Mouse (Mus musculus): Measurements from ENCODE around the gene Ptprs. TPM values are rescaled to one million over a fixed set of nuclear protein-coding genes. Genes with fewer than 3 reads are reported as not detected.

Ptprs gene
- polyA plus RNA-seq, 1 experiment from 2014 or later: 76.1 TPM

DNA sequence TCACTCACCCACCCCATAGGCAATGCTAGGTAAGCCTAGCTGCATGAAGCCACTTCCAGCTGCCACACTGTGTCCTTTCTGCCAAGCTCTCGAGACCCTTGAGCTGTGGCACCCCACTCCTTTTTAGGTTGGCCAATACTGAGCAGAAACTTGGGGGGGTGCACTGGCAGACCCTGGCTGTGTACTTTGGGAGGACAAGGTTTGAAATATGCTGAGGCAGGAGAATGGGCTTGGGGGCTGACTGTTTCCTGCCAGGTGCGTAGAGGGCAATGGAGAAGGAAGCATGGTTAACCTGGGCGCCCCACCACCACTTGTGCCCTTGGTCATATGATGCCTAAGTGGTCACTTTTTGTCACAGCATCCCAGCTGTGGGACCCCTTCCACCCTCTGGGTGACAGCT, 31.5 kb downstream of the Ptprs start:
- 86% methylated on average over 3 of the region's 3 CpGs for WGBS

DNA sequence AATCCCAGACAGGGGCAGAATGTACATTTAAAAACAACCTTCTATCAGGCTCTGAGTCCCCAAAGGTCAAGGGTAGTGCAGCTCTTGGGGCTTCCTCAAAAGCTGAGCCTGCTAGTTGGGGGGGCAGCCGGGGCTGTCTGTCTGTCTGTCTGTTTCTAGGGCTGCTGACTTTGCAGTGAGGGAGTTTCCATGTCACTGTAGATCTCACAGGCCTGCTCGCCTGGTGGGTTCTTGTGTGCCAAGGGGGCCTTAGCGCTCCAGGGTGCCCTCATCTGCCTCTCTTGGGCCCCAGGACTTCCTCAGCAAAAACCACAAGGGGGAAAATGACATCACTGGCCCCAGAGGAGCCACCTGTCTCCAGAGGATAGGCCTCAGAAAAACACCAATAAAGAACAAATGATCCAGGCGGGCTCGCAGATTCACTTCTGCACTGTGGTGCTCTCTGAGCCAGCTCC, 32.9 kb downstream of the Ptprs start:
- Histone ChIP-seq H3K27me3 (ENCODE audit: insufficient read depth, low read length) (no peaks in the 10 kb centered on the region), H3K9me3 (ENCODE audit: low read length) (no peaks in the 10 kb centered on the region), H3K4me3 (ENCODE audit: low read length) (no peak overlapping the region), H3K4me1 (ENCODE audit: insufficient read depth, low read length) (no peaks in the 10 kb centered on the region), H3K9ac (replicated peaks; ENCODE audit: low read length) (no peak overlapping the region), H3K4me2 (replicated peaks; ENCODE audit: low read depth, low read length) (no peak overlapping the region), H3K36me3 (ENCODE audit: insufficient read depth, low read length) (peaks cover 54% of the 10 kb centered on the region), H3K27ac (ENCODE audit: low read length) (no peak overlapping the region)
- ATAC-seq (ENCODE audit: low FRiP score, low TSS enrichment): no peak
- 80% methylated on average over 5 of the region's 5 CpGs for WGBS

More for the DNA sequence above, 31.5 kb downstream of the Ptprs start:
- Histone ChIP-seq H3K36me3 (ENCODE audit: insufficient read depth, low read length) (peaks cover 68% of the 10 kb centered on the region), H3K27ac (ENCODE audit: low read length) (no peak overlapping the region), H3K9ac (replicated peaks; ENCODE audit: low read length) (no peak overlapping the region), H3K4me2 (replicated peaks; ENCODE audit: low read depth, low read length) (no peak overlapping the region), H3K4me3 (ENCODE audit: low read length) (no peak overlapping the region), H3K4me1 (ENCODE audit: insufficient read depth, low read length) (no peaks in the 10 kb centered on the region), H3K9me3 (ENCODE audit: low read length) (no peaks in the 10 kb centered on the region), H3K27me3 (ENCODE audit: insufficient read depth, low read length) (no peaks in the 10 kb centered on the region)
- ATAC-seq (ENCODE audit: low FRiP score, low TSS enrichment): no peak

DNA sequence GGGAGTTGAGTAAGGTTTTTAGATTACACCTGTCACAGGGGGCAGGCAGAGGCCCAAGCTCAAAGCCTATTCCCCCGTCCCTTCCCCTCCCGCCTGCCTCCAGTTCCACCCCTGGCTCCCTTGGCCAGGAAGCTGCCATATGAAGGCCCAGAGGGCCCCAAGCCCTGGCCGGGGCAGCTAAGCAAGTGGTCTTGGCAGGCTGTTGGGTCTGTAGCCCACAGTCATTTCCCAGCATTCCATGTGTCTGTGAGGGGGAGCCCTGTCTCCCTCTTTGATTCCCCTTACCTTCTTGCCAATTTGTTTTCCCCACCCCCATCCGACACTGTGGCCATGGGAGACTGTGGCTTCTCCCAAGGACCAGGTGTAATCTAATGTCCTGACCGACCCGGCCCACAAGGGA, 34.0 kb downstream of the Ptprs start:
- no peaks in the 10 kb centered on the region; the same call in 1 of the 2 replicates for H3K9me3 ChIP-seq (ENCODE audit: low read length)
- peaks cover 53% of the 10 kb centered on the region for H3K36me3 ChIP-seq (ENCODE audit: insufficient read depth, low read length)
- no peak overlapping the region for H3K4me2 ChIP-seq (replicated peaks; ENCODE audit: low read depth, low read length)
- no peak overlapping the region for H3K9ac ChIP-seq (replicated peaks; ENCODE audit: low read length)
- 88% methylated on average over 6 of the region's 6 CpGs for WGBS
- no peaks in the 10 kb centered on the region for H3K27me3 ChIP-seq (ENCODE audit: insufficient read depth, low read length)
- H3K4me1 ChIP-seq (ENCODE audit: insufficient read depth, low read length): no peaks in the 10 kb centered on the region
- ATAC-seq (ENCODE audit: low FRiP score, low TSS enrichment): no peak
- no peak overlapping the region for H3K27ac ChIP-seq (ENCODE audit: low read length)
- no peak overlapping the region for H3K4me3 ChIP-seq (ENCODE audit: low read length)

DNA sequence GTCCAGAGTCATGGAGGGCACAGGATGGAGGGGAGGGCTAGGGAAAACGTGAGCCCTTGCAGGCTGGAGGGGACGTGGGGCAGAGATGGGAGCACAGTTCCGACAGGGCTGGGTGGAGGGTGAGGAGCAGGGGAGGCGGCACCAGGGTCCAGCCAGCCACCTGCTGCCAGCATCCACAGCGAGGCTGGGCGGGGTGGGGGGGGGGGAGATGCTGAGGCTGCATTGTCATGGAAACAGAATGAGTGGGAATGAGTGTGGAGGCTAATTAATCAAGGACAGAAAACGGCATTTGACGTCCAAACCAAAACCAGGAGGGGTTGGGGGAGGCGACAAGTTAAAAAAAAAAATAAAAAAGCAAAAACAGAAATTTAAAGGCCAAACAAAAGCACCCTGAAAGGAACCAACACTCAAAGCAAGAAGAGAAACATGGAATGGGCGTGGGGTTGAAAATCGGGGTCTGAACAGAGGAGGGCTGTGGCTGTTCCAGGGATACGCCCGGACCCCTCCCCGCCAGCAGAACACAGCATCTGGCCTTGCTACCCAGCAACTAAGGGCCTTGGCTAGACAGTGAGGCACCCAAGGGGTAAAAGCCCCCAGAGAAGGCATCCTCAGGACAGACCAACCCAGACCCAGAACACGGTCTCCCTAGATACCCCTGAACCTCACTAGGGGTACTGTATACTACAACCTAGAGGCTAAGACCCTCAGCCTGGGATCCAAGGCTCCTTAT, 36.4 kb downstream of the Ptprs start:
- no peak overlapping the region for H3K4me3 ChIP-seq (ENCODE audit: low read length)
- peaks cover 7% of the 10 kb centered on the region for H3K9me3 ChIP-seq (ENCODE audit: low read length)
- ATAC-seq (ENCODE audit: low FRiP score, low TSS enrichment): no peak
- H3K9ac ChIP-seq (replicated peaks; ENCODE audit: low read length): no peak overlapping the region
- H3K4me2 ChIP-seq (replicated peaks; ENCODE audit: low read depth, low read length): no peak overlapping the region
- no peaks in the 10 kb centered on the region for H3K27me3 ChIP-seq (ENCODE audit: insufficient read depth, low read length)
- no peak overlapping the region for H3K27ac ChIP-seq (ENCODE audit: low read length)
- no peaks in the 10 kb centered on the region for H3K4me1 ChIP-seq (ENCODE audit: insufficient read depth, low read length)
- peaks cover 58% of the 10 kb centered on the region for H3K36me3 ChIP-seq (ENCODE audit: insufficient read depth, low read length)
- 81% methylated on average over 15 of the region's 15 CpGs for WGBS

DNA sequence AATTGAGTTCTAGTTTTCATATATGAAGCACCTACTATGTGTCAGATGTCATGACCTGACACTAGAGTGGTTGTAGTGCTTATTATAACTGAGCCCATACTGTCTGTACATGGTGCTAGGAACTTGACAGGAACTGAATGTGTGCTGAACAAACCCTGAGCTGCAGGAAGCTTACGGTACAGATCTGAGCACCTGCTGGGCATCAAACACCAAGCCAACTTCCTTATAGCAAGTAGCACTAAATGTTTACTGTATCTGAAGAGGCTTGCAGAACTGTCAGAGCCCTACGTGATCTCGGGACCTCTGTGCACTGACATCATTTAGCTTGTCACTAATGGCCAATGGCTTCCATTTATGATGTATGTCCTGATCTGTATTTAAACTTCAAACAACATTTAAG, 44.7 kb downstream of the Ptprs start:
- no peak overlapping the region for H3K9ac ChIP-seq (replicated peaks; ENCODE audit: low read length)
- ATAC-seq (ENCODE audit: low FRiP score, low TSS enrichment): no peak

DNA sequence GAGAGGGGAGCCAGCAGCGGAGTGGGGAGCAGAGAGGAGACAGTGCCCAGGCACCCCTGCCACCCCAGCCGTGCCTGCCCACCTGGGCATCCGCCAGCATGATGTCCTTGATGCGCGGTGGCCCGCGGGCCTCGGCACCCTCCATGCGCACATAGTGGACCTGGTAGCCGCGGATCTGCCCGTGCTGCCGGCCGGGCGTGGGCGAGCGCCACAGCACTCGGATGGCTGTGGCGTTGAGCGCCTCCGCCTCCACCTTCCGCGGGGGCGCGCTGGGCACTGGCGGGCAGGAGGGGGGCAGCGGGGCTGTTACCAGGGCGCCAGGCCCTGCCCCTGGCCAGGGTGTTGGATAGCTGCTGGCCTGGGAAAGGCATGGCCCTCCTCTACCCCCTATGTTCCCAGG, 48.4 kb downstream of the Ptprs start:
- Histone ChIP-seq H3K4me2 (replicated peaks; ENCODE audit: low read depth, low read length) (no peak overlapping the region), H3K4me1 (ENCODE audit: insufficient read depth, low read length) (peaks cover 10% of the 10 kb centered on the region), H3K9ac (replicated peaks; ENCODE audit: low read length) (no peak overlapping the region), H3K4me3 (ENCODE audit: low read length) (no peak overlapping the region), H3K27me3 (ENCODE audit: insufficient read depth, low read length) (no peaks in the 10 kb centered on the region), H3K9me3 (ENCODE audit: low read length) (no peaks in the 10 kb centered on the region), H3K27ac (ENCODE audit: low read length) (no peak overlapping the region), H3K36me3 (ENCODE audit: insufficient read depth, low read length) (peaks cover 41% of the 10 kb centered on the region)
- no peak for ATAC-seq (ENCODE audit: low FRiP score, low TSS enrichment)
- 85% methylated on average over 18 of the region's 28 CpGs for WGBS

More for the DNA sequence above, 44.7 kb downstream of the Ptprs start:
- H3K27ac ChIP-seq (ENCODE audit: low read length): no peak overlapping the region
- H3K9me3 ChIP-seq (ENCODE audit: low read length): no peaks in the 10 kb centered on the region; the same call in 1 of the 2 replicates
- no peak overlapping the region for H3K4me2 ChIP-seq (replicated peaks; ENCODE audit: low read depth, low read length)
- H3K27me3 ChIP-seq (ENCODE audit: insufficient read depth, low read length): no peaks in the 10 kb centered on the region
- WGBS: 91% methylated on average over 3 of the region's 3 CpGs
- H3K4me1 ChIP-seq (ENCODE audit: insufficient read depth, low read length): no peaks in the 10 kb centered on the region
- peaks cover 53% of the 10 kb centered on the region for H3K36me3 ChIP-seq (ENCODE audit: insufficient read depth, low read length)
- H3K4me3 ChIP-seq (ENCODE audit: low read length): no peak overlapping the region

DNA sequence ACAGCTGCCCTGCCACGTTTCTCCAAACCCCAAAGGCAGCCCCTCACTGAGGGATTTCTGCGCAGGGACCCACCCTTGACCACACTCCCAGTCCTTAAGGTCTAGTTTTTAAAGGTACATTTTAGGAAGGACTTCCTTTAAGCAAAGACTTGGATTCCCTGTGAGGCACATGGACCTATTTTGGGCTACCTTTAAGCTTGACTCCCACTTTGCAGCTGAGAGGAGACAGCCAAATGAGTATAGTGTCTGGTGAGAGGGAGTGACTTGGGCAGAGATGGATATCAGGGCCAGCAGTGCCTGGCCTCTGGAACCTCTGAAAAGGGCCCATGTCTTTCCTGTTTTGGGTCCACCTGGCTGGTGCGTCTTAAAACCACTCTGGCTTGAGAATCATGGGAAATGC, 50.3 kb downstream of the Ptprs start:
- peak overlapping the region; percentile 76 for H3K9ac ChIP-seq (replicated peaks; ENCODE audit: low read length)
- H3K9me3 ChIP-seq (ENCODE audit: low read length): no peaks in the 10 kb centered on the region
- peak overlapping the region; percentile 96 for H3K4me2 ChIP-seq (replicated peaks; ENCODE audit: low read depth, low read length)
- H3K4me1 ChIP-seq (ENCODE audit: insufficient read depth, low read length): peaks cover 10% of the 10 kb centered on the region
- no peaks in the 10 kb centered on the region for H3K27me3 ChIP-seq (ENCODE audit: insufficient read depth, low read length)
- peaks cover 49% of the 10 kb centered on the region for H3K36me3 ChIP-seq (ENCODE audit: insufficient read depth, low read length)
- ATAC-seq (ENCODE audit: low FRiP score, low TSS enrichment): no peak
- H3K27ac ChIP-seq (ENCODE audit: low read length): peak overlapping the region; percentile 61; the same call in 1 of the 2 replicates
- H3K4me3 ChIP-seq (ENCODE audit: low read length): peak overlapping the region; percentile 53
- 28% methylated on average over 3 of the region's 3 CpGs for WGBS

DNA sequence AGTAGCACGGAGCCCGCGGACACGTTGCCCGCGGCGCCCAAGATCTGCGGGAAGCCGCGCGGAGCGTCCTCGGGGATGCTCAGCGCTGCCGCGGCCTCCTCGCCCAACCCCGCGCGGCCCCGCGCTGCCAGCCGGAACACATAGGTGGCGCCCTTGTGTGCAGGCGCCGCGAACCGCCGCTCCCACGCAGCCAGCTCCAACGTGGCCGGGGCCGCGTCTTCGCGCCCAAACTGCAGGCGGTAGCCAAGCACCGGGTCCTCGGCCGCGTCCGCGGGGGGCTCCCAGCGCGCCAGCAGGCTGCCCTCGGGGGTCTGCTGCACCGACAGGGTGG, 50.7 kb downstream of the Ptprs start:
- Histone ChIP-seq H3K4me1 (ENCODE audit: insufficient read depth, low read length) (peaks cover 10% of the 10 kb centered on the region), H3K4me3 (ENCODE audit: low read length) (peak overlapping the region; percentile 53), H3K9me3 (ENCODE audit: low read length) (no peaks in the 10 kb centered on the region), H3K27me3 (ENCODE audit: insufficient read depth, low read length) (no peaks in the 10 kb centered on the region), H3K4me2 (replicated peaks; ENCODE audit: low read depth, low read length) (peak overlapping the region; percentile 96), H3K27ac (ENCODE audit: low read length) (peak overlapping the region; percentile 72), H3K9ac (replicated peaks; ENCODE audit: low read length) (peak overlapping the region; percentile 76), H3K36me3 (ENCODE audit: insufficient read depth, low read length) (peaks cover 53% of the 10 kb centered on the region)
- under 1% methylated on average over 47 of the region's 47 CpGs for WGBS
- peak; percentile 72 for ATAC-seq (ENCODE audit: low FRiP score, low TSS enrichment)

DNA sequence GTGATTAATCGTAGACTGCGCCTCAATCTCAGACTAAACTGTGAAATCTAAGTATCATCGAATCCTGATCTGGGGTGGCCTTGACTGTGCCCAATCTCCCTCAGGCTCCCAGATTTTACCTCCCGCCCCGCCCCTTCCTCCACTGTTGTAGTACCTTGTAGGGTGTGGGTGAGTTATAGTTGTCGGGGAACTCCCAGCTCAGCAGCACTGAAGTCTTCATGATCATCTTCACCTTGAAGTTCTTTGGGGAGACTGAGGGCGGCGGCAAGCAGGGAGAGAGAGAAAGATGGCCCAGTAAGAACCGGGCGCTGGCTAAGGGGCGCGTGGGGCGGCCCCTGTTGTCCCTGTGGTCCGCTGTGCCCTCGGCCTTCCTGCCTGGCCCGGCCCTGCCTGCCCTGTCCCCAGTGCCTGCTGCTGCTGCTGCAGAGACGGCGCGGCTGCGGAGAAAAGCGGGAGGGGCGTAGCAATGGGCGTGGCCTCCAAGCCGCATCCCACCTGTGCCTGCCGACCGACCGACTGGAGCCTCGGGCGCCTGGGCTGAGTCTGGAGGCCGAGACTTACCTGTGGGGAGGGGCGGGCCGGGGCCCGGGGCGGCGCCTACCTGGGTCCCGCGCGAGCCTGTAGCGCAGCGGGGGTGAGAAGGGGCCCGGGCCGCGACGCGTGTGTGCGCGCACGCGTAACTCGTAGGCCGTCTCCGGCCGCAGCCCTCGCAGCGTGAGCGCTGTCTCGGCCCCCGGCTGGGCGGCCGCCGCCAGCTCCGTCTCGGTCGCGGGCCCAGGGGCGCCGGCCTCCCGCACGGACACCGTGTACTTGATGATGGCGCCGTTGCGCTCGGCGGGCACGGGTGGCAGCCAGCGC, 51.3 kb downstream of the Ptprs start:
- Histone ChIP-seq H3K9ac (replicated peaks; ENCODE audit: low read length) (peak overlapping the region; percentile 76), H3K9me3 (ENCODE audit: low read length) (no peaks in the 10 kb centered on the region), H3K4me3 (ENCODE audit: low read length) (peak overlapping the region; percentile 53), H3K36me3 (ENCODE audit: insufficient read depth, low read length) (peaks cover 59% of the 10 kb centered on the region), H3K27me3 (ENCODE audit: insufficient read depth, low read length) (no peaks in the 10 kb centered on the region), H3K4me2 (replicated peaks; ENCODE audit: low read depth, low read length) (peak overlapping the region; percentile 96), H3K4me1 (ENCODE audit: insufficient read depth, low read length) (peaks cover 10% of the 10 kb centered on the region), H3K27ac (ENCODE audit: low read length) (peak overlapping the region; percentile 72)
- ATAC-seq (ENCODE audit: low FRiP score, low TSS enrichment): peak; percentile 83
- WGBS: 16% methylated on average over 65 of the region's 77 CpGs

DNA sequence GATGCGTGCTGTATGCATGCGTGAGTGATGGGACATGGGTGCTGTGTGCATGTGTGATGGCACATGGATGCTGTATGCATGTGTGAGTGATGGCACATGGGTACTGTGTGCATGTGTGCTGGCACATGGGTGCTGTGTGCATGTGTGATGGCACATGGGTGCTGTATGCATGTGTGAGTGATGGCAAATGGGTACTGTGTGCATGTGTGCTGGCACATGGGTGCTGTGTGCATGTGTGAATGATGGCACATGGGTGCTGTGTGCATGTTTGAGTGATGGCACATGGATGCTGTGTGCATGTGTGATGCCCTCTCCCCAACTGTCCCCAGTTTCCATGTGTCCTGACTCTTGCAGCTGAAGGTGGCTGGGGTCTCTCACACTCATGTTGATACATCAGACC, 56.3 kb downstream of the Ptprs start:
- peaks cover 92% of the 10 kb centered on the region for H3K36me3 ChIP-seq (ENCODE audit: insufficient read depth, low read length)
- no peak for ATAC-seq (ENCODE audit: low FRiP score, low TSS enrichment)
- H3K27me3 ChIP-seq (ENCODE audit: insufficient read depth, low read length): no peaks in the 10 kb centered on the region
- H3K4me1 ChIP-seq (ENCODE audit: insufficient read depth, low read length): no peaks in the 10 kb centered on the region
- no peak overlapping the region for H3K27ac ChIP-seq (ENCODE audit: low read length)
- 96% methylated on average over 2 of the region's 2 CpGs for WGBS
- H3K4me3 ChIP-seq (ENCODE audit: low read length): no peak overlapping the region
- H3K9me3 ChIP-seq (ENCODE audit: low read length): no peaks in the 10 kb centered on the region
- no peak overlapping the region for H3K4me2 ChIP-seq (replicated peaks; ENCODE audit: low read depth, low read length)
- no peak overlapping the region for H3K9ac ChIP-seq (replicated peaks; ENCODE audit: low read length)
